Mouse (Mus musculus) embryonic fibroblast, embryonic 13.5 days (primary cell): ENCODE measurements around the gene Ptpre.

Experiments used
- CTCF ChIP-seq: IDR thresholded peaks from 2 replicates; pipeline ENCODE4 v1.5.1; 2011; ENCODE audit warnings: mild to moderate bottlenecking, control low read depth, low read length, moderate library complexity, borderline replicate concordance; ENCODE audit not compliant: insufficient read depth
- POLR2A ChIP-seq: IDR thresholded peaks from 2 replicates; pipeline ENCODE4 v1.6.1; 2011; ENCODE audit warnings: low read depth, mild to moderate bottlenecking, control low read depth, low read length, moderate library complexity

DNA sequence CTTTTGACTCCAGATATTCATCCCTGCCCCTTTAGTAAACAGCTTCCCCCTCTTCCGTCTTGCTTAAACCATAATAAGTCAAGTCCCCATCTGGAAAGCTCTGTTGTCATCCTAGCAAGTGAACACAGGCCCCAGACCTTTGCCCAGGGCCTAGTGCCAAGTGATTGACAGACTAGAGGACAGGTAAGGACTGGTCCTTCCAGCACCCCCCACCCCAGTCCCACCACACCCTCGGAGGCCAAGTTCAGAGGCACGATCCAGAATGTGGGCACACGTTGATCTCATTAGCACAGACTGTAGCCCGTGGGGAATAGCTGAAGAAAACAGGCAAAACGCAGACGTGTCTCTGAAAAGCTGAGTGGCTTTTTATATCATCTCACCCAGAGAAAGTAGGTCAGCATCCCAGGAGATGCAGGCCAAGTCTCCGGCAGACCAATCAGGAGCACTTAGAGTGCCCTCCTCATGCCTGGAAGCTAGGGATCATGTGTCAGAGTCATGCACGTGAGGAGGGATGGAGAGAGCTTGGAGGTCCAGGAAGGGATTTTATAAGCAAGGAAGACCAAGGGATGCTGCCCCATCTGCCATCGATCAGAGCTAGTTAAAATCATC, 34.8 kb downstream of the Ptpre start:
- no peak for TF ChIP-seq CTCF
- TF ChIP-seq POLR2A: no peak
